Mouse (Mus musculus): ENCODE measurements around the gene Pskh1. TPM values are rescaled to one million over a fixed set of nuclear protein-coding genes. Genes with fewer than 3 reads are reported as not detected.

Pskh1 gene
- polyA plus RNA-seq, 1 experiment from 2014 or later: 11.6 TPM

GRCm38 (mm10) chr8:105900941-105901616 is 838 bp downstream of the Pskh1 start:
- no peaks in the 10 kb centered on the region for H3K27me3 ChIP-seq (replicated peaks)
- ATAC-seq (replicated peaks): peak; percentile 3; the same call in 1 of the 2 replicates
- WGBS: 37% methylated on average over 16 of the region's 16 CpGs

GRCm38 (mm10) chr8:105919390-105919789 is 19.1 kb downstream of the Pskh1 start:
- Histone ChIP-seq H3K9ac (no peak overlapping the region), H3K36me3 (replicated peaks) (0 out of 2 replicates have a peak, but pooled peaks cover 4% of the 10 kb centered on the region), H3K27me3 (replicated peaks) (no peaks in the 10 kb centered on the region), H3K4me3 (no peak overlapping the region), H3K4me2 (no peak overlapping the region), H3K27ac (no peak overlapping the region), H3K4me1 (no peaks in the 10 kb centered on the region), H3K9me3 (no peaks in the 10 kb centered on the region)
- 89% methylated on average over 3 of the region's 3 CpGs for WGBS
- ATAC-seq (replicated peaks): no peak

More at GRCm38 (mm10) chr8:105900941-105901616, 838 bp downstream of the Pskh1 start:
- Histone ChIP-seq H3K4me1 (peaks cover 10% of the 10 kb centered on the region), H3K4me3 (peak overlapping the region; percentile 90), H3K4me2 (peak overlapping the region; percentile 72), H3K36me3 (replicated peaks) (no peaks in the 10 kb centered on the region), H3K9ac (peak overlapping the region; percentile 83), H3K27ac (peak overlapping the region; percentile 89), H3K9me3 (no peaks in the 10 kb centered on the region)

GRCm38 (mm10) chr8:105925123-105925522 is 24.9 kb downstream of the Pskh1 start:
- H3K27ac ChIP-seq: no peak overlapping the region
- H3K4me1 ChIP-seq: no peaks in the 10 kb centered on the region
- ATAC-seq (replicated peaks): no peak
- H3K9ac ChIP-seq: no peak overlapping the region
- 73% methylated on average over 3 of the region's 3 CpGs for WGBS
- no peaks in the 10 kb centered on the region for H3K36me3 ChIP-seq (replicated peaks)
- H3K27me3 ChIP-seq (replicated peaks): no peaks in the 10 kb centered on the region
- no peak overlapping the region for H3K4me2 ChIP-seq
- no peak overlapping the region for H3K4me3 ChIP-seq
- no peaks in the 10 kb centered on the region for H3K9me3 ChIP-seq

- 13% methylated on average over 8 of the region's 8 CpGs for WGBS
- Histone ChIP-seq H3K9ac (peak overlapping the region; percentile 3; the same call in 1 of the 2 replicates), H3K27ac (peak overlapping the region; percentile 68), H3K4me1 (peaks cover 4% of the 10 kb centered on the region), H3K4me2 (no peak overlapping the region), H3K4me3 (no peak overlapping the region), H3K36me3 (replicated peaks) (0 out of 2 replicates have a peak, but pooled peaks cover 2% of the 10 kb centered on the region), H3K9me3 (no peaks in the 10 kb centered on the region), H3K27me3 (replicated peaks) (no peaks in the 10 kb centered on the region)
- ATAC-seq (replicated peaks): peak; percentile 74
Observed at GRCm38 (mm10) chr8:105930602-105931001, 30.4 kb downstream of the Pskh1 start.

- H3K27ac ChIP-seq: no peak overlapping the region
- no peaks in the 10 kb centered on the region for H3K27me3 ChIP-seq (replicated peaks)
- H3K9me3 ChIP-seq: no peaks in the 10 kb centered on the region
- H3K4me3 ChIP-seq: no peak overlapping the region
- ATAC-seq (replicated peaks): peak; percentile 16; the same call in 1 of the 2 replicates
- WGBS: 92% methylated on average over 3 of the region's 3 CpGs
- H3K4me1 ChIP-seq: peaks cover 11% of the 10 kb centered on the region
- H3K4me2 ChIP-seq: no peak overlapping the region
- no peak overlapping the region for H3K9ac ChIP-seq
- H3K36me3 ChIP-seq (replicated peaks): 0 out of 2 replicates have a peak, but pooled peaks cover 2% of the 10 kb centered on the region
Observed at GRCm38 (mm10) chr8:105931271-105931670, 31.0 kb downstream of the Pskh1 start.

GRCm38 (mm10) chr8:105932525-105932924 is 32.3 kb downstream of the Pskh1 start:
- H3K4me3 ChIP-seq: no peak overlapping the region
- no peak overlapping the region for H3K9ac ChIP-seq
- peaks cover 15% of the 10 kb centered on the region for H3K4me1 ChIP-seq
- no peaks in the 10 kb centered on the region for H3K27me3 ChIP-seq (replicated peaks)
- ATAC-seq (replicated peaks): no peak
- H3K36me3 ChIP-seq (replicated peaks): 0 out of 2 replicates have a peak, but pooled peaks cover 2% of the 10 kb centered on the region
- WGBS: 91% methylated on average over 11 of the region's 11 CpGs
- no peaks in the 10 kb centered on the region for H3K9me3 ChIP-seq
- H3K27ac ChIP-seq: no peak overlapping the region
- H3K4me2 ChIP-seq: no peak overlapping the region

GRCm38 (mm10) chr8:105933762-105934161 is 33.5 kb downstream of the Pskh1 start, which contains the start of gene Ctrl:
Gene Ctrl, minus strand, starts transcription at chr8:105933862.
- Histone ChIP-seq H3K27me3 (replicated peaks) (no peaks in the 10 kb centered on the region), H3K9ac (no peak within 1 kb of the TSS), H3K4me1 (peaks cover 22% of the 10 kb centered on the region), H3K4me3 (no peak within 1 kb of the TSS), H3K27ac (no peak within 1 kb of the TSS), H3K36me3 (replicated peaks) (0 out of 2 replicates have a peak, but pooled peaks cover 2% of the 10 kb centered on the region), H3K9me3 (no peaks in the 10 kb centered on the region), H3K4me2 (no peak within 1 kb of the TSS)
- 97% methylated on average over 2 of the region's 2 CpGs for WGBS
- no peak for ATAC-seq (replicated peaks)

GRCm38 (mm10) chr8:105935105-105935504 is 34.9 kb downstream of the Pskh1 start:
- no peak overlapping the region for H3K27ac ChIP-seq
- 0 out of 2 replicates have a peak, but pooled peaks cover 2% of the 10 kb centered on the region for H3K36me3 ChIP-seq (replicated peaks)
- H3K4me1 ChIP-seq: peaks cover 22% of the 10 kb centered on the region
- no peak overlapping the region for H3K4me2 ChIP-seq
- H3K9me3 ChIP-seq: no peaks in the 10 kb centered on the region
- no peak for ATAC-seq (replicated peaks)
- 90% methylated on average over 6 of the region's 6 CpGs for WGBS
- no peaks in the 10 kb centered on the region for H3K27me3 ChIP-seq (replicated peaks)
- no peak overlapping the region for H3K4me3 ChIP-seq
- no peak overlapping the region for H3K9ac ChIP-seq

GRCm38 (mm10) chr8:105935863-105936603 is 35.8 kb downstream of the Pskh1 start:
- Histone ChIP-seq H3K4me1 (peaks cover 19% of the 10 kb centered on the region), H3K9me3 (no peaks in the 10 kb centered on the region), H3K27me3 (replicated peaks) (no peaks in the 10 kb centered on the region), H3K36me3 (replicated peaks) (0 out of 2 replicates have a peak, but pooled peaks cover 2% of the 10 kb centered on the region), H3K4me3 (peak overlapping the region; percentile 91), H3K9ac (peak overlapping the region; percentile 99), H3K27ac (peak overlapping the region; percentile 97), H3K4me2 (peak overlapping the region; percentile 96)
- 29% methylated on average over 7 of the region's 7 CpGs for WGBS
- 0 out of 2 replicates have a peak, but pooled peaks have one; percentile 0 for ATAC-seq (replicated peaks)

GRCm38 (mm10) chr8:105936866-105937475 is 36.7 kb downstream of the Pskh1 start:
- H3K4me1 ChIP-seq: peaks cover 19% of the 10 kb centered on the region
- H3K9ac ChIP-seq: peak overlapping the region; percentile 99
- peak overlapping the region; percentile 97 for H3K27ac ChIP-seq
- no peaks in the 10 kb centered on the region for H3K9me3 ChIP-seq
- H3K4me3 ChIP-seq: peak overlapping the region; percentile 91
- H3K27me3 ChIP-seq (replicated peaks): no peaks in the 10 kb centered on the region
- peak; percentile 92 for ATAC-seq (replicated peaks)
- WGBS: under 1% methylated on average over 30 of the region's 30 CpGs
- H3K4me2 ChIP-seq: peak overlapping the region; percentile 96
- H3K36me3 ChIP-seq (replicated peaks): 0 out of 2 replicates have a peak, but pooled peaks cover 2% of the 10 kb centered on the region

- peak; percentile 65 for ATAC-seq (replicated peaks)
- H3K9me3 ChIP-seq: no peaks in the 10 kb centered on the region
- no peaks in the 10 kb centered on the region for H3K36me3 ChIP-seq (replicated peaks)
- H3K27ac ChIP-seq: peak overlapping the region; percentile 97
- peak overlapping the region; percentile 96 for H3K4me2 ChIP-seq
- peaks cover 19% of the 10 kb centered on the region for H3K4me1 ChIP-seq
- no peaks in the 10 kb centered on the region for H3K27me3 ChIP-seq (replicated peaks)
- H3K9ac ChIP-seq: peak overlapping the region; percentile 99
- H3K4me3 ChIP-seq: peak overlapping the region; percentile 91
- WGBS: 2% methylated on average over 33 of the region's 33 CpGs
Observed at GRCm38 (mm10) chr8:105937496-105938305, 37.5 kb downstream of the Pskh1 start.

Data from midbrain, embryonic 15.5 days (tissue).